Mouse (Mus musculus): ENCODE results near the gene Ampd1. TPM values are rescaled to one million over a fixed set of nuclear protein-coding genes. Genes with fewer than 3 reads are reported as not detected.

Ampd1 gene
- polyA plus RNA-seq, 1 experiment from 2014 or later: not detected

DNA sequence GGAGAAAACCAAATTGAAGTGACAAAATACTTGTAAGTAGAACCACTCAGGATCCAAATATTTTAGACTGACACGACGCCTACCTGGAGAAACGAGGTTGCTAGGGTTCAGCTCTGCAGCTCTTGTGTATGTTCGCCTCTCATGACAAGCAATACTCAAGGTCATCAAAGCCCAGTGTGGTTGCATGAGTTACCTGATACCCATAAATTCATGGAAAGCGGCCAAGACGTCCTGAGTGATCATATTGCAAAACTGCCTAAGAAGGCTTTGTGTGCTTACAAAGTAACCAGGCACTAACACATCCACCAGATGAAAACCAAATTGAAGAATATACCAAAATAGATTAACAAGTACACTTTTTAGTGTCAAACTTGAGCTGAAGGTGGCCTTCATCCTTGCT is 4.8 kb upstream of the Ampd1 start:
- Histone ChIP-seq H3K4me3 (ENCODE audit: low read depth, low read length) (no peak overlapping the region), H3K27me3 (replicated peaks; ENCODE audit: control insufficient read depth, insufficient read depth, low read length) (no peaks in the 10 kb centered on the region), H3K4me1 (replicated peaks; ENCODE audit: control insufficient read depth, insufficient read depth, low read length) (no peaks in the 10 kb centered on the region), H3K36me3 (ENCODE audit: control insufficient read depth, insufficient read depth, low read length) (peaks cover 51% of the 10 kb centered on the region), H3K9ac (ENCODE audit: low read length) (no peak overlapping the region), H3K27ac (ENCODE audit: low read depth) (no peak overlapping the region), H3K4me2 (ENCODE audit: low read length) (no peak overlapping the region), H3K9me3 (ENCODE audit: control insufficient read depth, low read length) (0 out of 2 replicates have a peak, but pooled peaks cover 2% of the 10 kb centered on the region)
- ATAC-seq (replicated peaks; ENCODE audit: low FRiP score, low TSS enrichment, low read depth): no peak
- no peak for DNase-seq (ENCODE audit: low spot score)
- WGBS: 93% methylated on average over 6 of the region's 6 CpGs

DNA sequence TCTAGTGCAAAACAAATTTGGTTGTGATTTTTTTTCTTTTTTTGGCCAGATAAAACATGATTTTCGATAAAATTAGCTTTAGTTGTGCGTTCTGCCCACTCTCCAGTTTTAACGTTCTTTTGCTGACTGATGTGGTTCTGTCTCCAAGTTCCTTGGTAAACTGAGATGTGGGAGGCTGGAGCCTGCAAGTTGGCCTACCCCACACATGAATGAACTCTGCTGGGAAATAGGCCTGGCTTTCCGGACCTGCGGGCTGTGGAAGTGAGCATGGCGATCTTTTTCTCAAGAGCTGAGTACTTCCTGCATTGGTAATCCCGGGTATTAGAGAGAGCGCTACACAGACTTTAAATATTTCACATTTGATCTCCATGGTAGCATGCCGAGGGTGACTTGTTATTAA is 2.1 kb downstream of the Ampd1 start:
- Histone ChIP-seq H3K9me3 (ENCODE audit: control insufficient read depth, low read length) (0 out of 2 replicates have a peak, but pooled peaks cover 2% of the 10 kb centered on the region), H3K36me3 (ENCODE audit: control insufficient read depth, insufficient read depth, low read length) (no peaks in the 10 kb centered on the region), H3K4me3 (ENCODE audit: low read depth, low read length) (no peak overlapping the region), H3K4me1 (replicated peaks; ENCODE audit: control insufficient read depth, insufficient read depth, low read length) (no peaks in the 10 kb centered on the region), H3K27ac (ENCODE audit: low read depth) (no peak overlapping the region), H3K4me2 (ENCODE audit: low read length) (no peak overlapping the region), H3K9ac (ENCODE audit: low read length) (no peak overlapping the region), H3K27me3 (replicated peaks; ENCODE audit: control insufficient read depth, insufficient read depth, low read length) (no peaks in the 10 kb centered on the region)
- WGBS: 81% methylated on average over 9 of the region's 9 CpGs
- ATAC-seq (replicated peaks; ENCODE audit: low FRiP score, low TSS enrichment, low read depth) (no peak), DNase-seq (ENCODE audit: low spot score) (no peak)

DNA sequence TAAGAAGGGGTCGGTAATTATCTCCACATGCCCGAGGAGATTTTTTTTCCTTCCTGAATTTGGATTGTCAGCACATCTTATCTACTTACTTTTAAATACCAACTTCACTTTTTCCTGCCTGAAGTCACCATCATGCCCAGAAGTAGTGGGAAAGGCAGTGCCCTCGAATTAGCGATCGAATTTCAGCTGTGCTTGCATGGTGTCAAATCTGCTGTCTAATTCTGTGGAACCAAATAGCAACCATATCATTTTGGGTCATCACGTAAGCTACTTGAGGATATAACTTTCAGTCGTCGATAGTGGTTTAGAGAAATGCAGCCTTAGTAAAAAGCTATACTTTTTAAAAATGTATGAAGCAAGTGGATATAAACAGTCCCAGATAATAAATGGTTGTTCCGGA is 2.7 kb downstream of the Ampd1 start:
- Histone ChIP-seq H3K4me2 (ENCODE audit: low read length) (no peak overlapping the region), H3K9ac (ENCODE audit: low read length) (no peak overlapping the region), H3K36me3 (ENCODE audit: control insufficient read depth, insufficient read depth, low read length) (no peaks in the 10 kb centered on the region), H3K27me3 (replicated peaks; ENCODE audit: control insufficient read depth, insufficient read depth, low read length) (no peaks in the 10 kb centered on the region), H3K9me3 (ENCODE audit: control insufficient read depth, low read length) (0 out of 2 replicates have a peak, but pooled peaks cover 2% of the 10 kb centered on the region), H3K27ac (ENCODE audit: low read depth) (no peak overlapping the region), H3K4me3 (ENCODE audit: low read depth, low read length) (no peak overlapping the region), H3K4me1 (replicated peaks; ENCODE audit: control insufficient read depth, insufficient read depth, low read length) (no peaks in the 10 kb centered on the region)
- ATAC-seq (replicated peaks; ENCODE audit: low FRiP score, low TSS enrichment, low read depth) (no peak), DNase-seq (ENCODE audit: low spot score) (no peak)
- 91% methylated on average over 9 of the region's 9 CpGs for WGBS

DNA sequence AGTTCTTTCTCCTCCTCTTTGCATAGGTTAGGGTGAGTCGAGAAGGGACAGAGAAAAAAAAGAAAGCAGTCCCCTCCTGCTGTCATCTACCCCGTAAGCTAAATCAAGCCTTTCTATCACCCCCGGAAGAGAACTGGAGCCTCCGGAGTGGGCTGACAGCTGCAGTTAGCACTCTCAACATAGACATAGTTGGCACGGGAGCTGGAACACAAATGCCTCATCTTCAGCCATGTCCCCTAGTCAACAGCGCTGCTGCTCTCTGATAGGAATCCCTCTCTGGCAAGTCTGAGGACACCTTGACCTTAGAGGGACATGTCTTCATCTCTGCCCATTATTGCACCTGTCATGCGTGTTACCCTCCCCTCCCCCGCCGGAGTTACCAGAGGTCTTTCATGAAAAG is 5.5 kb downstream of the Ampd1 start:
- H3K27me3 ChIP-seq (replicated peaks; ENCODE audit: control insufficient read depth, insufficient read depth, low read length): no peaks in the 10 kb centered on the region
- no peak for ATAC-seq (replicated peaks; ENCODE audit: low FRiP score, low TSS enrichment, low read depth)
- no peak for DNase-seq (ENCODE audit: low spot score)
- H3K4me2 ChIP-seq (ENCODE audit: low read length): no peak overlapping the region
- H3K36me3 ChIP-seq (ENCODE audit: control insufficient read depth, insufficient read depth, low read length): no peaks in the 10 kb centered on the region
- no peak overlapping the region for H3K4me3 ChIP-seq (ENCODE audit: low read depth, low read length)
- 86% methylated on average over 9 of the region's 9 CpGs for WGBS
- no peaks in the 10 kb centered on the region for H3K4me1 ChIP-seq (replicated peaks; ENCODE audit: control insufficient read depth, insufficient read depth, low read length)
- H3K9ac ChIP-seq (ENCODE audit: low read length): no peak overlapping the region
- no peak overlapping the region for H3K27ac ChIP-seq (ENCODE audit: low read depth)
- no peaks in the 10 kb centered on the region for H3K9me3 ChIP-seq (ENCODE audit: control insufficient read depth, low read length)

DNA sequence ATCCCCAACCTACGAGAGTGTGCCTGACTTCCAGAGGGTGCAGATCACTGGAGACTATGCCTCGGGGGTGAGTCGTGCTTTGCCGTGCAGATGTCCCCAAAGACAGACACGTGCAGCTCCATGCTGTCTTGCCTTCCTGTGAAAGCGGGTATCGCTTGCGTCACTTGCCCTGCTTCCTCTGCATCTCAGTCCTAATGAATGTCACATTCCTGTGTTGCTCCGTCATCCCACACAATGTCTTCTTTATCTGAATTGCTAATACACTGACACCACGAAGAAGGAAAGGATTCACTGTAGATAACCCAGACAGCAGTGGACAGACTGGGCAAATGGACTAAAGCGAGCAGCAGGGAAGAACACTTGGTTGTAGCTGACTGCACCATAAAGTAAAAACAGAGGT is 7.2 kb downstream of the Ampd1 start:
- Histone ChIP-seq H3K4me3 (ENCODE audit: low read depth, low read length) (no peak overlapping the region), H3K27me3 (replicated peaks; ENCODE audit: control insufficient read depth, insufficient read depth, low read length) (no peaks in the 10 kb centered on the region), H3K4me1 (replicated peaks; ENCODE audit: control insufficient read depth, insufficient read depth, low read length) (no peaks in the 10 kb centered on the region), H3K9ac (ENCODE audit: low read length) (no peak overlapping the region), H3K36me3 (ENCODE audit: control insufficient read depth, insufficient read depth, low read length) (no peaks in the 10 kb centered on the region), H3K4me2 (ENCODE audit: low read length) (no peak overlapping the region), H3K27ac (ENCODE audit: low read depth) (no peak overlapping the region), H3K9me3 (ENCODE audit: control insufficient read depth, low read length) (no peaks in the 10 kb centered on the region)
- DNase-seq (ENCODE audit: low spot score) (no peak), ATAC-seq (replicated peaks; ENCODE audit: low FRiP score, low TSS enrichment, low read depth) (no peak)
- 75% methylated on average over 11 of the region's 11 CpGs for WGBS

DNA sequence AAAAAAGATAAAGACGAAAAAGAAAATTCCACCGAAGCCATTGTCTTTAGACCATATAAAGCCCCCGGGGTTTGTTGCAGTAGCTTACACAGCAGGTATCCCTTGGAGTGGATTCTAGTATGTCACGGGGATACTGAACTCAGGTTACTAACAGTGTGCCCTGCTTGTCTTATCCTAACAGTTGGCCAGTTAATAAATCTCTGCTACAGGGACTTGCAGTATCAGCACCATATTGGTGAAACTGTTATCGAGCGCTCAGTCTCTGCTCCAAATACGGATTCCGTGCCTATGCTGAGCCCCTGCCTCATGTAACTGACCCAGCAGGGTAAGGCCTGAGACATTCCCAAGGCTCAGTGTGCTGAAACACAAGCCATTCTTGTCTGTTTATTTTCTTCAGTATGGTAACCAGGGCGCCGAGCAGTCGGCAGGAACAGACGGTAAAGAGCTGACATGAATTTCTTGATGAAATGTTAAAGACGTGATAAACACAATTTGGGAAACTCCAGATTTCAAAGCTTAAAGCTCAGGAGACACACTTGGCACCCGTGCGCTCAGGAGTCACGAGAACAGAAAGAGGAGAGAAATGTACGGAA is 8.1 kb downstream of the Ampd1 start:
- no peaks in the 10 kb centered on the region for H3K9me3 ChIP-seq (ENCODE audit: control insufficient read depth, low read length)
- H3K4me1 ChIP-seq (replicated peaks; ENCODE audit: control insufficient read depth, insufficient read depth, low read length): no peaks in the 10 kb centered on the region
- DNase-seq (ENCODE audit: low spot score) (no peak), ATAC-seq (replicated peaks; ENCODE audit: low FRiP score, low TSS enrichment, low read depth) (no peak)
- WGBS: 75% methylated on average over 17 of the region's 17 CpGs
- no peak overlapping the region for H3K27ac ChIP-seq (ENCODE audit: low read depth)
- no peak overlapping the region for H3K9ac ChIP-seq (ENCODE audit: low read length)
- H3K36me3 ChIP-seq (ENCODE audit: control insufficient read depth, insufficient read depth, low read length): no peaks in the 10 kb centered on the region
- no peak overlapping the region for H3K4me3 ChIP-seq (ENCODE audit: low read depth, low read length)
- H3K27me3 ChIP-seq (replicated peaks; ENCODE audit: control insufficient read depth, insufficient read depth, low read length): no peaks in the 10 kb centered on the region
- H3K4me2 ChIP-seq (ENCODE audit: low read length): no peak overlapping the region

DNA sequence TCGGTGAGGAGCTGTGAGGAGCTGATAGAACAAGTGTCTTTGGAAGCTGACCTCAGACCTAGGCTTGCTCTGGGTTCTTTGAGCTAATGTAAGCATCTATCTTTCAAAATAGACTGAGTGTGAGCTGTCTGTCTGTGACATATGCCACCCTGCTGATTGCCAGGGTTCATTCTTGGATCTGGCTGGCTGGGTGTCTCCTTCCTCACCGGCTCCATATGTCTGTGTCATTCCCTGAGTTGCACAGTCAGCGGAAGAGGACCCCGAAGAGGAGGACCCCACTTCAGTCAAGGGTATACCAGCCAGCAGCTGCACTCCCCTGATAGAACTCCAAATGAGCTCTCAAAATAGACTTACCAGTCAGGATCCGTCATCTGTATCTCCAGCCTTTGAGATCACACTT is 8.9 kb downstream of the Ampd1 start:
- no peak overlapping the region for H3K4me2 ChIP-seq (ENCODE audit: low read length)
- H3K4me3 ChIP-seq (ENCODE audit: low read depth, low read length): no peak overlapping the region
- no peaks in the 10 kb centered on the region for H3K27me3 ChIP-seq (replicated peaks; ENCODE audit: control insufficient read depth, insufficient read depth, low read length)
- no peak for ATAC-seq (replicated peaks; ENCODE audit: low FRiP score, low TSS enrichment, low read depth)
- no peak overlapping the region for H3K27ac ChIP-seq (ENCODE audit: low read depth)
- WGBS: 85% methylated on average over 5 of the region's 5 CpGs
- DNase-seq (ENCODE audit: low spot score): no peak
- H3K9me3 ChIP-seq (ENCODE audit: control insufficient read depth, low read length): no peaks in the 10 kb centered on the region
- no peak overlapping the region for H3K9ac ChIP-seq (ENCODE audit: low read length)
- no peaks in the 10 kb centered on the region for H3K4me1 ChIP-seq (replicated peaks; ENCODE audit: control insufficient read depth, insufficient read depth, low read length)
- no peaks in the 10 kb centered on the region for H3K36me3 ChIP-seq (ENCODE audit: control insufficient read depth, insufficient read depth, low read length)

DNA sequence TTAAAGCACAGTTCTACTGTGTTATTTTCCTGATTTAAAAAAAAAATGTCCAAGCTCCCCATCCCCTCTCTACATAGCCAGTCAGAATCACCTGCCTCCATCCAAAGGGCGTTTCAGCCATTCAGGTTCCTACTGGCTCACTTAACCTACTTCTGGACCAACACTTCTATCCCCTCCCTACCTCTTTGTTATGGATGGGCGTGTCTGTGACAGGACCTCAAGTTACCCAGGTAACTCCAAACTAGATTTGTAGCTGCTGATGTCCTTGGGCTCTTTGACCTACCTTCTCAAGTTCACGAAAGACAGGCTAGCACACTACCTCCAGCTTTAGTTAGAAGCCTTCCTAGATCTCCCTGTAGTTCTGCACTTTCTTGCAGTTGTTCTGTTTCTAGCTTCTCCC is 12.2 kb downstream of the Ampd1 start:
- no peaks in the 10 kb centered on the region for H3K4me1 ChIP-seq (replicated peaks; ENCODE audit: control insufficient read depth, insufficient read depth, low read length)
- H3K4me2 ChIP-seq (ENCODE audit: low read length): no peak overlapping the region
- no peaks in the 10 kb centered on the region for H3K36me3 ChIP-seq (ENCODE audit: control insufficient read depth, insufficient read depth, low read length)
- WGBS: 78% methylated on average over 3 of the region's 3 CpGs
- no peak for DNase-seq (ENCODE audit: low spot score)
- no peak overlapping the region for H3K27ac ChIP-seq (ENCODE audit: low read depth)
- H3K4me3 ChIP-seq (ENCODE audit: low read depth, low read length): no peak overlapping the region
- no peak for ATAC-seq (replicated peaks; ENCODE audit: low FRiP score, low TSS enrichment, low read depth)
- H3K9ac ChIP-seq (ENCODE audit: low read length): no peak overlapping the region
- no peaks in the 10 kb centered on the region for H3K9me3 ChIP-seq (ENCODE audit: control insufficient read depth, low read length)
- H3K27me3 ChIP-seq (replicated peaks; ENCODE audit: control insufficient read depth, insufficient read depth, low read length): no peaks in the 10 kb centered on the region

DNA sequence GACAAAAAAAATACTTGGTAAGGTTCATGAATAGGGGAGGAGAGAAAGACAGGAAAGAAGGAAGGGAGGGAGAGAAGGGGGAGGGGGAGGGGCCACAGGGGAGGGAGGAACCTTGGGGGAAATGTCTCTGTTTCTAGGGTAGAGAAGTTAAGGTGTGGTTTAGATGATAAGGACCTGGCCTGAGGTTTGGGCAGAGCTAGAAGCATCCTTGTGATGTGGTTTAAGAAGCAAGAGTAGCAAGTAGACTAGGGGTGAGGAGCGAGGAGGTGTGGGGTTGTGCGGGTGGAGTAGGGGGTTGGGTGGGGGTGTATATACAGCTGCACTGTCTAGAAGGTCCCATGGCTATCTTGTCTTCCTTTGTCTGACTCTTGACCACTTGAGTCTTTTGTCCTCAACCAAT is 17.9 kb downstream of the Ampd1 start:
- Histone ChIP-seq H3K9ac (ENCODE audit: low read length) (no peak overlapping the region), H3K4me1 (replicated peaks; ENCODE audit: control insufficient read depth, insufficient read depth, low read length) (no peaks in the 10 kb centered on the region), H3K4me2 (ENCODE audit: low read length) (no peak overlapping the region), H3K27ac (ENCODE audit: low read depth) (no peak overlapping the region), H3K36me3 (ENCODE audit: control insufficient read depth, insufficient read depth, low read length) (no peaks in the 10 kb centered on the region), H3K27me3 (replicated peaks; ENCODE audit: control insufficient read depth, insufficient read depth, low read length) (no peaks in the 10 kb centered on the region), H3K9me3 (ENCODE audit: control insufficient read depth, low read length) (no peaks in the 10 kb centered on the region), H3K4me3 (ENCODE audit: low read depth, low read length) (no peak overlapping the region)
- no peak for ATAC-seq (replicated peaks; ENCODE audit: low FRiP score, low TSS enrichment, low read depth)
- no peak for DNase-seq (ENCODE audit: low spot score)
- 86% methylated on average over 2 of the region's 2 CpGs for WGBS

All from intestine, embryonic 14.5 days (tissue).